Mouse (Mus musculus): ENCODE measurements around the gene Hykk.

Gene Hykk

GRCm38 (mm10) chr9:54980674-54981073, 63.6 kb downstream of the Hykk start, which contains the start of gene Chrna5:
Gene Chrna5 (plus strand): TSS chr9:54980880.
- no peak for DNase-seq (ENCODE audit: extremely low read depth, low read depth, low spot score)

GRCm38 (mm10) chr9:54981291-54982191, 64.5 kb downstream of the Hykk start:
- no peak for DNase-seq (ENCODE audit: extremely low read depth, low read depth, low spot score)

- no peak for DNase-seq (ENCODE audit: extremely low read depth, low read depth, low spot score)
Observed at GRCm38 (mm10) chr9:54982401-54982800, 65.3 kb downstream of the Hykk start.

- no peak for DNase-seq (ENCODE audit: extremely low read depth, low read depth, low spot score)
Observed at GRCm38 (mm10) chr9:54990362-54990761, 73.3 kb downstream of the Hykk start.

GRCm38 (mm10) chr9:54994381-54994780, 77.3 kb downstream of the Hykk start:
- no peak for DNase-seq (ENCODE audit: extremely low read depth, low read depth, low spot score)

GRCm38 (mm10) chr9:54995645-54996044, 78.6 kb downstream of the Hykk start:
- DNase-seq (ENCODE audit: extremely low read depth, low read depth, low spot score) = no peak
